26 mouse cellular contexts compared by ENCODE assay signal in the genomic region with DNA sequence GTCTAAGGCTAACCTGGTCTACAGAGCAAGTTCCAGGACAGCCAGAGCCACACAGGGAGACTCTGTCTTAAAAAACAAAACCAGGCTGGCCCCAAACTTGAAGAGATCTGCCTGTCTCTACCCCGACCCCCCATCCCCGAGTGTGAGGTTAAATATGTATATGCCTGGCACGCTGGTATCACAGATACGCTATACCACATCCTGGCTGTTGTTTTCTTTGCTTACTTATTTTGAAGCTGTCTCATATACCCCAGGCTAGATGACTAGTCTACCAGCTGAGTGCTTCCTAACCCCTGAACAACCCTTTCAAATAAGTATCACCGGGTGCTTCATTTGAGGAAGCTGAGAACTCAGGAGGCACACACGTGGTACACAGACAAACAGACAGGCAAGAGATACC. TPM values are rescaled to one million over a fixed set of nuclear protein-coding genes. Genes with fewer than 3 reads are reported as not detected.
DNase-seq lines count a peak whose midpoint lies in the region; ATAC-seq and TF ChIP-seq lines count a peak whose summit lies in the region.
"Had no signal": no experiment of that assay in that cellular context is flagged by ENCODE, and none has a peak within 500 bp of the region (broad histone marks: within the 10 kb centered on the region; RNA-seq: fewer than 3 reads in every experiment).

No protein-coding gene starts in this region.

- no peak for TF ChIP-seq CTCF in forebrain, postnatal 0 days (IDR thresholded peaks at IDR 0.05; ENCODE audit: low read depth)

- no peak overlapping the region for H3K4me3 ChIP-seq in forebrain, postnatal 0 days (ENCODE audit: low read depth, low read length)
- H3K4me3 ChIP-seq: forebrain, embryonic 10.5 days; forebrain, embryonic 13.5 days; heart, embryonic 12.5 days; heart, embryonic 15.5 days; hindbrain, embryonic 10.5 days; hindbrain, embryonic 13.5 days had no signal

- 92% methylated on average over 6 of the region's 6 CpGs for WGBS in forebrain, postnatal 0 days

- no peaks in the 10 kb centered on the region for H3K36me3 ChIP-seq in forebrain, postnatal 0 days (ENCODE audit: insufficient read depth)
- H3K36me3 ChIP-seq: forebrain, embryonic 10.5 days; heart, embryonic 12.5 days; heart, embryonic 15.5 days; hindbrain, embryonic 10.5 days; hindbrain, embryonic 13.5 days had no signal

- H3K27me3 ChIP-seq in forebrain, postnatal 0 days (ENCODE audit: insufficient read depth, low read length): no peaks in the 10 kb centered on the region
- H3K27me3 ChIP-seq: forebrain, embryonic 13.5 days; heart, embryonic 12.5 days; heart, embryonic 15.5 days; hindbrain, embryonic 13.5 days had no signal

- no peak overlapping the region for H3K9ac ChIP-seq in forebrain, postnatal 0 days
- H3K9ac ChIP-seq: forebrain, embryonic 13.5 days; heart, embryonic 12.5 days; heart, embryonic 15.5 days; hindbrain, embryonic 13.5 days had no signal

- no peaks in the 10 kb centered on the region for H3K9me3 ChIP-seq in forebrain, postnatal 0 days (ENCODE audit: low read length)
- H3K9me3 ChIP-seq: forebrain, embryonic 10.5 days; forebrain, embryonic 13.5 days; heart, embryonic 12.5 days; heart, embryonic 15.5 days; hindbrain, embryonic 10.5 days; hindbrain, embryonic 13.5 days had no signal

- peak; percentile 65 for ATAC-seq in CD4-positive, CD25-positive, alpha-beta regulatory T cell, adult 4 months
- ATAC-seq in forebrain, postnatal 0 days: no peak
- ATAC-seq: forebrain, embryonic 13.5 days; forebrain, embryonic 16.5 days; hindbrain, embryonic 16.5 days had no signal

- DNase-seq in thymus, postnatal 14 days: peak; percentile 35
- DNase-seq in thymus, postnatal 25 days: no peak
- peak; percentile 86 for DNase-seq in induced T-regulatory cell, adult 2 months (ENCODE audit: low read depth)
- no peak for DNase-seq in forebrain, postnatal 0 days
- no peak for DNase-seq in lung, postnatal 25 days (ENCODE audit: low spot score)
- DNase-seq in lung, postnatal 36 days: no peak
- DNase-seq: adrenal gland, postnatal 10 days; adrenal gland, postnatal 36 days; cerebellum, adult 18-20 months; cerebellum, postnatal 14 days; gastrocnemius, postnatal 25 days; heart, adult 18-20 months; heart, postnatal 10 days; heart, postnatal 36 days had no signal

- peaks cover 30% of the 10 kb centered on the region for H3K4me1 ChIP-seq in forebrain, postnatal 0 days (ENCODE audit: insufficient read depth)

- no peak overlapping the region for H3K4me2 ChIP-seq in forebrain, postnatal 0 days (ENCODE audit: low read depth)
- H3K4me2 ChIP-seq: forebrain, embryonic 13.5 days; heart, embryonic 12.5 days; heart, embryonic 15.5 days; hindbrain, embryonic 13.5 days had no signal

- no peak overlapping the region for H3K27ac ChIP-seq in forebrain, postnatal 0 days (ENCODE audit: low read depth, low read length)
- H3K27ac ChIP-seq: forebrain, embryonic 10.5 days; forebrain, embryonic 13.5 days; heart, embryonic 15.5 days; hindbrain, embryonic 10.5 days; hindbrain, embryonic 13.5 days had no signal

RNA-seq across cellular contexts. Expression of a gene that starts 37.3 kb away (rescaled TPM):
- 100 to 1,000 TPM; 498 to 562 TPM for polyA plus RNA-seq in CD4-positive, CD25-positive, alpha-beta regulatory T cell, adult 4 months (2017; shearing (Covaris generic))
- 228 and 253 TPM in 2 replicates for total RNA-seq in forebrain, postnatal 0 days (2014; rRNA removed)
- 251 and 279 TPM in 2 replicates for polyA plus RNA-seq in forebrain, postnatal 0 days (2015; fragmentation: Nextera tagmentation; extraction: Ambion mirVana)

RNA-seq across cellular contexts. Expression of a gene that starts 37.5 kb away (rescaled TPM):
- polyA plus RNA-seq in CD4-positive, CD25-positive, alpha-beta regulatory T cell, adult 4 months (2017; shearing (Covaris generic)): not detected
- total RNA-seq in forebrain, postnatal 0 days (2014; rRNA removed): 0.15 and 0.43 TPM in 2 replicates
- 0.05 and 0.19 TPM in 2 replicates for polyA plus RNA-seq in forebrain, postnatal 0 days (2015; fragmentation: Nextera tagmentation; extraction: Ambion mirVana)
- total RNA-seq: adrenal gland, adult 18-20 months; adrenal gland, postnatal 10 days; adrenal gland, postnatal 36 days; gastrocnemius, postnatal 25 days; heart, postnatal 10 days; heart, postnatal 36 days; MEL had no signal
- polyA plus RNA-seq: forebrain, embryonic 16.5 days; intestine, embryonic 14.5 days had no signal

RNA-seq across cellular contexts. Expression of a gene that starts 42.5 kb away (rescaled TPM):
- polyA plus RNA-seq in CD4-positive, CD25-positive, alpha-beta regulatory T cell, adult 4 months (2017; shearing (Covaris generic)): 10 to 100 TPM; 51.3 to 58.6 TPM
- 2.0 and 2.2 TPM in 2 replicates for total RNA-seq in forebrain, postnatal 0 days (2014; rRNA removed)
- polyA plus RNA-seq in forebrain, postnatal 0 days (2015; fragmentation: Nextera tagmentation; extraction: Ambion mirVana): 1.7 and 2.0 TPM in 2 replicates
- total RNA-seq: MEL had no signal

RNA-seq across cellular contexts. Expression of a gene that starts 54.4 kb away (rescaled TPM):
- 10 to 100 TPM in 1 of 2 experiments, 1 to 10 TPM in 1; 9.6 to 10.2 TPM for polyA plus RNA-seq in CD4-positive, CD25-positive, alpha-beta regulatory T cell, adult 4 months (2017; shearing (Covaris generic))
- 13.9 and 14.0 TPM in 2 replicates for total RNA-seq in forebrain, postnatal 0 days (2014; rRNA removed)
- polyA plus RNA-seq in forebrain, postnatal 0 days (2015; fragmentation: Nextera tagmentation; extraction: Ambion mirVana): 23.5 and 24.9 TPM in 2 replicates

Comparison
In these comparisons a context has a peak if more than half of its experiments do, and no peak if none do; other contexts are left out.
1. DNase-seq: peak in thymus, postnatal 14 days (single experiment) and induced T-regulatory cell, adult 2 months (single experiment); none in thymus, postnatal 25 days (single experiment), forebrain, postnatal 0 days (single experiment), lung, postnatal 25 days (single experiment) and lung, postnatal 36 days (single experiment).
2. RNA of a gene that starts 42.5 kb away (polyA plus RNA-seq): 51.3 to 58.6 TPM in CD4-positive, CD25-positive, alpha-beta regulatory T cell, adult 4 months; 1.7 to 2.0 TPM in forebrain, postnatal 0 days; every median in the first group is over 10 times any median in the second.